Mouse (Mus musculus): ENCODE measurements around the gene Pex5.

GRCm38 (mm10) chr6:124379331-124379730 is 35.5 kb downstream of the Pex5 start:
- TF ChIP-seq CTCF (IDR thresholded peaks at IDR 0.05; ENCODE audit: extremely low read depth, insufficient read depth, low read length) (peak; percentile 74), POLR2A (IDR thresholded peaks at IDR 0.05; ENCODE audit: extremely low read depth, insufficient read depth, low read length) (no peak)

All from cortical plate, adult 2 months (tissue).